Mouse (Mus musculus): ENCODE measurements around the gene Prkcb. TPM values are rescaled to one million over a fixed set of nuclear protein-coding genes. Genes with fewer than 3 reads are reported as not detected.

The Prkcb gene
- polyA plus RNA-seq, 1 experiment, result 10.9 TPM

DNA sequence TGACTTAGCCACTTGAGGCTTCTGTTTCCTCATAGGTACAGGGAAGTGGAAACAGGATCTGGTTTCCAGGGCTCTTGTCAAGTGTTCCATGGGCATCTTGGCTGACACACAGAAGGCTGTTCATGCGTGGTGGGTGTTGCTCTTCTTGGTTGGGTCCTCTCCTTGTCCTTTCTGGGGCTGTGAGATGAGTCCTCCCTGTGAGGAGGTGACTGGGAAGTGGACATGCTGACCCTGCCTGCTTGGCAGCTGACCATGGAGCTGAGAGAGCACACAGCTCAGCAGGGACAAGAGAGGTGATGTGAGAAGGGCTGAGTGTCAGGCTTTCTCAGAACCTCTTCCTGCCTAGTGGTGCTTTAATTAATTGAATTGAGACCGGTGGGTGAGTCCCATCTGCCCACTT lies 10.2 kb downstream of the Prkcb start:
- TF ChIP-seq POLR2A (IDR thresholded peaks at IDR 0.05; ENCODE audit: borderline replicate concordance, extremely low read depth, low read depth, low read length), result no peak
- no peak for TF ChIP-seq CTCF (IDR thresholded peaks at IDR 0.05; ENCODE audit: insufficient read depth, low read length)
- DNase-seq, result no peak
- H3K4me3 ChIP-seq (replicated peaks; ENCODE audit: extremely low read depth, low read depth, low read length), result no peak overlapping the region
- 83% methylated on average over 2 of the region's 2 CpGs for WGBS
- no peaks in the 10 kb centered on the region for H3K4me1 ChIP-seq (ENCODE audit: control insufficient read depth, insufficient read depth, low read length)

DNA sequence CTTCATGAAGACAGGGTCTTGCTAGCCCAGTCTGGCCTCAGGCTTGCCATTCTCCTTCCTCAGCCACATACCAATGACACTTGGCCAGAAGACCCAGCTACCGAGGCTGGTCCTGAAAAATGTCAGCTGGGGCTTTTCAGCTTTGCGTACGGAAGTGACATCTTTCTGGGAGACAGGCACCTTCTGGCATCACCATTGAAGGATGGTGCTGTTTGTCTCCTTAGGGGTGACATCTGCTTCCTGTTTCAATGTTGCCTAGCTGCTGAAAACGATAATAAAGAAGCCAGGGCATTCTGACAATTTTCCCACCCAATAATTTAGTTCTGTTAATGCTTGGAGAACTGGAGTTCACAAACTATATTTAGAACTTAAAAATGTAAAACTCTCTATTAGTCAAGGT lies 12.0 kb downstream of the Prkcb start:
- 57% methylated on average over 4 of the region's 4 CpGs for WGBS

DNA sequence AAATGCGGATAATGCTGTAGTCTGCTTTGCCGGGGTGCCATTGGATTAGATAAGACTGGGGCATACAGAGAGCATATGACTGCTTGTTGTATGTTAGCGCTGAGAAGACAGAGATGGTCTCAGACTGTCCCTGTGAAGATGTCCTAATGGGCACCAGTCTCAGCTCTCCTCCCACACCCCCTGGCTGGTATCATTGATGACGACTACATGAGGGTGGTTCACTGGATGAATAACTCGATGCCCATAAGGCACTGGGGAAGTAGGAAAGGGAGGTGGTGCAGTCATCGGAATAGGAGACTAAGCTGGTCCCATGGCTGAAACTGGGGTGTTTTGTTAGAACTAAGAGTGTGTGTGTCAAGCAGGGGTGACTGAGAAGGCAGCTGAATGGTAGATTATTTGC lies 14.0 kb downstream of the Prkcb start:
- no peak for DNase-seq
- TF ChIP-seq POLR2A (IDR thresholded peaks at IDR 0.05; ENCODE audit: borderline replicate concordance, extremely low read depth, low read depth, low read length), result no peak
- no peak for TF ChIP-seq CTCF (IDR thresholded peaks at IDR 0.05; ENCODE audit: insufficient read depth, low read length)
- Histone ChIP-seq H3K4me1 (ENCODE audit: control insufficient read depth, insufficient read depth, low read length) (no peaks in the 10 kb centered on the region), H3K4me3 (replicated peaks; ENCODE audit: extremely low read depth, low read depth, low read length) (no peak overlapping the region)
- WGBS, result 88% methylated on average over 6 of the region's 6 CpGs

More for the DNA sequence above, 12.0 kb downstream of the Prkcb start:
- Histone ChIP-seq H3K4me3 (replicated peaks; ENCODE audit: extremely low read depth, low read depth, low read length) (no peak overlapping the region), H3K4me1 (ENCODE audit: control insufficient read depth, insufficient read depth, low read length) (no peaks in the 10 kb centered on the region)
- no peak for DNase-seq
- TF ChIP-seq POLR2A (IDR thresholded peaks at IDR 0.05; ENCODE audit: borderline replicate concordance, extremely low read depth, low read depth, low read length) (no peak), CTCF (IDR thresholded peaks at IDR 0.05; ENCODE audit: insufficient read depth, low read length) (no peak)

DNA sequence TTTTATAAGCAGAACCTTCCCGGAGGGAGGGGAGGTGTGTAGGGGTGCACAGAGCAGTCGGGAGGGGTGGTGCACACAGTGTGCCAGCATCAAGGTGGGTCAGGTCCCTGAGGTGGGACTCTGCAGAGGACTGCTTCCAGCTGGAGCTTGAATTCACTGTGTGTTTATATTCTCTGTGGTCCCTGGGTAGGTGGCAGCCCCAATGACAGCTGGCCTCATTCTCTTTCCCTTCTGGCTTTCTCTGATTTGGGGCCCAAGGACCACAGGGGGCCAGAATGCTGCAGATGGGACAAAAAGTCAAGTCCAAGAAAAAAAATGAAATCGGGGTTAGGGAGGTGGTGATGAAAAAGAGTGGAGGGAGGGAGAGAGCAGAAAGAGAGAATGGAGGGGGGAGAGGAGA lies 15.4 kb downstream of the Prkcb start:
- WGBS, result 59% methylated on average over 3 of the region's 3 CpGs
- H3K4me1 ChIP-seq (ENCODE audit: control insufficient read depth, insufficient read depth, low read length), result no peaks in the 10 kb centered on the region
- no peak for TF ChIP-seq POLR2A (IDR thresholded peaks at IDR 0.05; ENCODE audit: borderline replicate concordance, extremely low read depth, low read depth, low read length)
- no peak for TF ChIP-seq CTCF (IDR thresholded peaks at IDR 0.05; ENCODE audit: insufficient read depth, low read length)
- no peak for DNase-seq
- H3K4me3 ChIP-seq (replicated peaks; ENCODE audit: extremely low read depth, low read depth, low read length), result no peak overlapping the region

DNA sequence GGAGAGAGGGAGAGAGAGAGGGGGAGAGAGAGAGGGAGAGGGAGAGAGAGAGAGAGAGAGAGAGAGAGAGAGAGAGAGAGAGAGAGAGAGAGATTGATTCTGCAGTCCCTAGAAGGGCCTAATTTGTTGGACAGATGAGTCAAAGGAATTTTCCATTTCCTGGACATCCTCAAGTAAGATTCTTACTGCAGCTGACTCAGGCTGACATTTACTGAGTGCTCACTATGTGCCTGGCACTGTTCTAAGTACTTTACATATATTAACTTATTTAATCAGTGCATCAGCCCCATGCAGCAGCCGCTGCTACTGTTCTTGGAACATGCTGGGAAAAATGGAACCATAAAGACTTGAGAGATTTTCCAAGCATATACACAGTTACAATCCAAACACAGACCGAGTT lies 16.0 kb downstream of the Prkcb start:
- Histone ChIP-seq H3K4me1 (ENCODE audit: control insufficient read depth, insufficient read depth, low read length) (no peaks in the 10 kb centered on the region), H3K4me3 (replicated peaks; ENCODE audit: extremely low read depth, low read depth, low read length) (no peak overlapping the region)
- TF ChIP-seq POLR2A (IDR thresholded peaks at IDR 0.05; ENCODE audit: borderline replicate concordance, extremely low read depth, low read depth, low read length) (no peak), CTCF (IDR thresholded peaks at IDR 0.05; ENCODE audit: insufficient read depth, low read length) (no peak)
- DNase-seq, result no peak
- 75% methylated on average over 2 of the region's 2 CpGs for WGBS

DNA sequence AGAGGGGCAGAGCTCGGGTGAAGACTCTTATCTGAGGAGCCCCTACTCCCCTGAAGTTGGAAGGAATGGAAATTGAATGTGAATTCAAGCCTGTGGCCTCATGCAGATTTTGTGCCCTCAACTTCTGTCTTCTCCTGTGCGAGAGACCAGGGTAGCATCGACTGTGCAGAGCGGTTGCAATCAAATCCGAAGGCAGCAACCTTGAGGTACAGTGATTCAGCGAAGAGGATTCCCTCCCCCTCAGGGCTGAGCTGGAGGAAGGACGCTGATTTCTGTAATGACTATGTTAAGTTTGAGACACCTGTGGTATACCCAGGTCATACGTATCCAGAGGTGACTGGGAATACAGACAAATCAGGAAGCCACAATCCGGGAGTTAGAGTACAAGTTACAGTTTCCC lies 18.7 kb downstream of the Prkcb start:
- Histone ChIP-seq H3K4me1 (ENCODE audit: control insufficient read depth, insufficient read depth, low read length) (no peaks in the 10 kb centered on the region), H3K4me3 (replicated peaks; ENCODE audit: extremely low read depth, low read depth, low read length) (no peak overlapping the region)
- no peak for DNase-seq
- TF ChIP-seq CTCF (IDR thresholded peaks at IDR 0.05; ENCODE audit: insufficient read depth, low read length), result no peak
- TF ChIP-seq POLR2A (IDR thresholded peaks at IDR 0.05; ENCODE audit: borderline replicate concordance, extremely low read depth, low read depth, low read length), result no peak
- 87% methylated on average over 9 of the region's 9 CpGs for WGBS

DNA sequence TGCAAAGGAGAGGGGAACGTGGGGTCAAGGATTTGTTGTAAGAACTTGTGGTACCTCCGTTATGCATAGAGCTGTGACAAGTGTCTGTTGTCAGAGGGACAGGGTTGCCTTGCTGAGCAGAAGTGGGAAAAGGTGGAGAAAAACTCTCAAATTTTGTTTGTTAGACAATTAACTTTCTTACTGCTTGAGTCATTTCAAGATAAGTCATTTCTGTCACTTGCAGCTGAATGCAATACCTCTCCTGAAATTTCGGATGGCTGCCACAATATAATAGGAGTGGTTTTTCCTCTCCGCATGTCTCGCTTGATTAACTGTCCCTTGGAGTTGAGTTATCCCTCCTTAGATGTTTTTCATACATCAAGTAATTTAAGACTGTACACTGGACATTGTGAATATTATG lies 20.1 kb downstream of the Prkcb start:
- no peak for TF ChIP-seq POLR2A (IDR thresholded peaks at IDR 0.05; ENCODE audit: borderline replicate concordance, extremely low read depth, low read depth, low read length)
- no peak for TF ChIP-seq CTCF (IDR thresholded peaks at IDR 0.05; ENCODE audit: insufficient read depth, low read length)
- H3K4me3 ChIP-seq (replicated peaks; ENCODE audit: extremely low read depth, low read depth, low read length), result no peak overlapping the region
- WGBS, result 74% methylated on average over 5 of the region's 5 CpGs
- no peak for DNase-seq
- no peaks in the 10 kb centered on the region for H3K4me1 ChIP-seq (ENCODE audit: control insufficient read depth, insufficient read depth, low read length)

DNA sequence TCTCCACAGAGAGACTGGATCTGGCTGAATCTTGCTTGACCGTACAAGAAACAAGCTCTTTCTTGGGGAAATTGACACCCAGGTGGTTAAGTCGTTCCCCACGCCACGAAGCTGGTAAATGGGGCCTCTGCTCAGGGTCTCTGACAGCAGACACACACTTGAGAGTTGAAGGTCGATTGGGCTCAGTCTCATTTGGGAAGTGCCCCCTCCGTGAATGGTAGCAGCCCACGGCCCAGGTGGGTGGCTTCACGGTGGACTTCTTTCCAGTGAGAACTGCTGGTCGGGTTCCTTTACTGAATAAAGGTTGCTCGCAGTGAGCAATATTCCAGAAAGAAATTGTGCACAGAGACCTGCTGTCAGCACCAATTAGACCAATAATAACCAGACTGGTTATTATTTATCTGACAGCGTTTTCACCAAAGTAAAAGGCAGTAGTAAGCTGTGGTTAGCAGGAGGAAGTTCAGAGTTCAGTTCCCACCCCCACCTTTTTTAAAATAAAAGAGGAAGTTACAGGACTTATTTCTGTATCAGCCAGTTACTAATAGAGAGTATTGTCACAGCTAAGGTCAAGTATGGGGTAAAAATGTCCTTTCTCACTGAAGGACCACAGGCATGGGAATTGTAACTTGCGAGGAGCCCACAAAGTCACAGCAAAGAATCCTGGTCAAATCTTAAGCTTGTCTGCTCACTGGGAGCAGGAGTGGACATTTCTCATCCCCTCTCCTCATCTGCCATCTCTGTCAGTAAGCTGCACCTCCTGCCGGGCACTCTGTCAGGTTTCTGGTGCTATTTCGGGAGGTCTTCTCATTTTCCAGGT lies 21.6 kb downstream of the Prkcb start:
- DNase-seq, result no peak
- Histone ChIP-seq H3K4me3 (replicated peaks; ENCODE audit: extremely low read depth, low read depth, low read length) (no peak overlapping the region), H3K4me1 (ENCODE audit: control insufficient read depth, insufficient read depth, low read length) (no peaks in the 10 kb centered on the region)
- TF ChIP-seq CTCF (IDR thresholded peaks at IDR 0.05; ENCODE audit: insufficient read depth, low read length) (no peak), POLR2A (IDR thresholded peaks at IDR 0.05; ENCODE audit: borderline replicate concordance, extremely low read depth, low read depth, low read length) (no peak)
- 57% methylated on average over 14 of the region's 14 CpGs for WGBS

DNA sequence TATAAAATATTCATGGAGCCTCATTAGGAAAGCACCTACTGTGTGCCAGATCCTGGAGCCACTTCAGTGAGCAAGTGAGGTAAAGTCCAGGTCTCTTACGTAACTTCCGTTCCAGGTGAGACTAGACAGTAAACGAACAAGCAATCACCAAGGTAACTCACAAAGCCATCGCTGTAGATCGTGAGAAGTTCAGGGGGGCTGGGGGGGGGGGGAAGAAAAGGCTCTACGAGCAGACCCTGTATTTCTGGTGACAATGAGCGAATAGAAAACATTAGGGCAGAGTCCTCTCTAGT lies 22.1 kb downstream of the Prkcb start:
- no peak for DNase-seq
- TF ChIP-seq POLR2A (IDR thresholded peaks at IDR 0.05; ENCODE audit: borderline replicate concordance, extremely low read depth, low read depth, low read length) (no peak), CTCF (IDR thresholded peaks at IDR 0.05; ENCODE audit: insufficient read depth, low read length) (no peak)
- Histone ChIP-seq H3K4me3 (replicated peaks; ENCODE audit: extremely low read depth, low read depth, low read length) (no peak overlapping the region), H3K4me1 (ENCODE audit: control insufficient read depth, insufficient read depth, low read length) (no peaks in the 10 kb centered on the region)
- 74% methylated on average over 7 of the region's 7 CpGs for WGBS

DNA sequence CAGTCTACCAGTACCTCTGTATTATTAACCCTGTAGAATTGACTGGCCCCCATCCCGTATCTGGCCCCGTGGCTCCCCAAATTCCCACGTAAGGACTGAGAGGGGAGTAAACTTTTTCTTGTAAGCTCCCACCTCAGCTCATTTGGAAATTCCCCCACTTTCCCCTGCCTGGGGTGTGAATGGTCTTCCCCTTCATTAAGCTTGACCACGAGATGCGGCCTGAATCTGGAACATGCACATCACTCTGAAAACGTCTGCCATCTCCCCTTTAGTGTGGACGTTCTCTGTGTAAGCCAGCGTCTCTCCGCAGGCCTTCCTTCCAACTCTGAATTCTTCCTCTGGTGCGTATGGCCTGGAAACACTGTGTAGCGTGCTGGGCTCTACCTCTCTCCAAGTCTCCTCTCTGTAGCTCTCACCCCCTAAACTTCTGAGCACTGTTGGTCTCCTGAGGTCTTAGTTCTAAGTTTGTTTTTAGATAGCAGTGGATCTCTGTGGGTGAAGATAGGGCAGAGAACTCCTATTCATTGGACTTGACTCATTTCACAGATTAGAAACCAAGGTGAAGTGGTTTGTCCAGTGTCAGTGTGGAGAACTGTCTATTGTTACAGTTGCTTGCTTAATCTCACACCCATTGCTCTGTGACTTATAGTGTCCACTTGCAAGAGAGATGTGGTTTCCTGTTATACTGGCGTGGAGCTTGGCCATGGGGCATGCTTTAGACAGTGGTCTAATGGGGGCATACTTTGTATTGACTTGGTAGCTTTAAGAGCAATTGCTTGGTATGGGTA lies 25.3 kb downstream of the Prkcb start:
- Histone ChIP-seq H3K4me1 (ENCODE audit: control insufficient read depth, insufficient read depth, low read length) (no peaks in the 10 kb centered on the region), H3K4me3 (replicated peaks; ENCODE audit: extremely low read depth, low read depth, low read length) (no peak overlapping the region)
- 88% methylated on average over 12 of the region's 12 CpGs for WGBS
- TF ChIP-seq CTCF (IDR thresholded peaks at IDR 0.05; ENCODE audit: insufficient read depth, low read length), result no peak
- TF ChIP-seq POLR2A (IDR thresholded peaks at IDR 0.05; ENCODE audit: borderline replicate concordance, extremely low read depth, low read depth, low read length), result no peak
- DNase-seq, result no peak

Data from lung, adult 2 months (tissue).